Mouse (Mus musculus): ENCODE measurements around the gene Fgfrl1.

Fgfrl1 gene

DNA sequence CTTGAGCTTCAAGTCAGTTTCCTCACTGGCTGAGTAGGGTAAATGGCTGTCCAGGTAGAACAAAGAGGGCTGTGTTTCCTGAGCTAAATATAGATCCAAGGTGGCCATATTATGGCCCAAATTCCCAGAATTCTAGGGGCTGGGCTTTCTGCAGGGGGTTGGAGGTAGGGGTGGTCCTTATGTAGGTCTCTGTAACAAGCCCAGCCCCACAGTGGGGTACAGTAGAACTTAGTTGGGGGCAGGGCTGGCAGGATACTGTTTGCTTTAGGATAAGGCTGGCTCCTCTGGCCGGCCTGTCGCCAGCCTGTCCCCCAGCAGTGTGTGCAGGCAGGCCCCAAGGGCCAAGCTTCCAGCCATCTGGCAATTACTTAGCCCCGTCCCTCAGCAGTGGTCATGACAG is 8.2 kb downstream of the Fgfrl1 start:
- DNase-seq (ENCODE audit: low spot score in 2 of 2): no peak

DNA sequence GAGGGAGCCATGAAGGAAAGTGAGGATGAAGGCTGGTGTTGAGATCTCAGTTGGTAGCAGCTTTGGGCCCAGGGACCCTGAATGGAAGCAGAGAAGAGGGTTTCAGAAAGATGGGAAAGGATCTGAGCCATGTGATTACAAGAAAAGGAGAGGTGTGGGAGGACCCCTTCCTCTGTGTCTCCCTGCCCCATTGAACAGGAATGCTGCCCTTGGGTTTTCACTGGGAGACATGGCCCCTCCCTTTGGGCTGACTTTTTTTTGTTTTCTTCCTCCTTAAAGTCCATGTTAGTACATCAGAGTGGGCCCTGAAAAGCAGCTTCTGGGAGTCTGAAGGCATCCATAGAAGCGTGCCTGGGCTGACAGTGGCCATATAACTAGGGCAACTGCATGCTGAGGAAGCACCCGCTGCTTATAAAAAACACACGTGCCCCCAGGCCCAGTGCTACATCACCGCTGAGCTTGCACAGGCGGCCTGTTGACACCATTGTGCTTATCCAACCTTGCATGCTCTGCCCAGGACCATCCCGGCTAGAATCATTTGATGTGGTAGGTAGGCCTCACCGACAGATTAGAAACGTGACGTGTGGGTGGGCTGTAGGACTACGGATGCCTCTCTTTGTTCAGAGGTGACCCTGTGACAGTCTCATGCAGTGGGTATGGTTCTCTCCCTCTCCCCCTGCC is 9.3 kb downstream of the Fgfrl1 start:
- no peak for DNase-seq (ENCODE audit: low spot score in 2 of 2)

GRCm38 (mm10) chr5:108703754-108704626 is 11.8 kb downstream of the Fgfrl1 start:
- DNase-seq (ENCODE audit: low spot score in 2 of 2): no peak

DNA sequence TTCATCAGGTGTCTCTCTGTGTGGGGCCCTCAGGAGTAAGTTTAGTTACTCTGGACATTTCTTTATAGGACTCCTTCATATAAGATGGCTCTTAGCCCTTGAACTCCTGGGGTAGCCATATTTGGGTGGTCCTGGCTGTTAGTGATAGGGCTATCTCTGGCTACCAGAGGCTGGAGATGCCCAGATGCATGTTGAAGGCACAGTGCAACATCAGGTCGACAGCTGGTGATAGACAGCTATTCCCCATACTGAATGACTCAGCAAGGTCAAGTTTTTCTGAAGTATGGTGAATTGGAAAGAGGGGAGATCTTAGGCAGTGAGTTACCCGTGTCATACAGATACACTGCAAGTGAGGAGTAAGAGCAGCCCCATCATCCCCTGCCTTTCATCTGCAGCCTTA is 15.6 kb downstream of the Fgfrl1 start:
- no peak for DNase-seq (ENCODE audit: low spot score in 2 of 2)

- DNase-seq (ENCODE audit: low spot score in 2 of 2): no peak
These were observed 16.2 kb downstream of the Fgfrl1 start for GRCm38 (mm10) chr5:108708419-108708818.

GRCm38 (mm10) chr5:108708981-108709731 is 17.0 kb downstream of the Fgfrl1 start:
- DNase-seq (ENCODE audit: low spot score in 2 of 2): no peak

- DNase-seq (ENCODE audit: low spot score in 2 of 2): no peak
These were observed 19.8 kb downstream of the Fgfrl1 start for GRCm38 (mm10) chr5:108711968-108712367.

GRCm38 (mm10) chr5:108713096-108713495 is 20.9 kb downstream of the Fgfrl1 start:
- no peak for DNase-seq (ENCODE audit: low spot score in 2 of 2)

GRCm38 (mm10) chr5:108713691-108714090 is 21.5 kb downstream of the Fgfrl1 start:
- DNase-seq (ENCODE audit: low spot score in 2 of 2): no peak

DNA sequence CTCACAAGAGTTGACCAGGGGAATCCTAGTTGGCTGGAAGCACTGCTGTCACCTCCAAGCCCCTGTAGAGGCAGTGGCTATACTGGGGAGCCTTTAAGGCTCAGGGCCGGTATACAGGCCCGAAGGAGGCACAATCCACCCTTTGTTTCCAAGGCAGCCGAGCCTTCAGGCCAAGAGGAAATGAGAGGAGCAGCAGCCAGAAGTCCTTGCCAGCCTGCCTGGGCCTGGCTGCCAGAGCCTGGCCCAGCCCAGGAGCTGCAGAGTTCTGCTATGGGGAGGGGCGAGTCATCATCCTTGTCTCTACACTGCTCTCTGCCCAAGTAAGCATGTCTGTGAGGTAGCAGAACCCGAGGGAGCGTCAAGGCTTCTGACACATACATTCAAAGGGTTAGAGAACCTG is 22.0 kb downstream of the Fgfrl1 start:
- peak in 1 of 2 experiments; percentile 23 for DNase-seq (ENCODE audit: low spot score in 2 of 2)

DNA sequence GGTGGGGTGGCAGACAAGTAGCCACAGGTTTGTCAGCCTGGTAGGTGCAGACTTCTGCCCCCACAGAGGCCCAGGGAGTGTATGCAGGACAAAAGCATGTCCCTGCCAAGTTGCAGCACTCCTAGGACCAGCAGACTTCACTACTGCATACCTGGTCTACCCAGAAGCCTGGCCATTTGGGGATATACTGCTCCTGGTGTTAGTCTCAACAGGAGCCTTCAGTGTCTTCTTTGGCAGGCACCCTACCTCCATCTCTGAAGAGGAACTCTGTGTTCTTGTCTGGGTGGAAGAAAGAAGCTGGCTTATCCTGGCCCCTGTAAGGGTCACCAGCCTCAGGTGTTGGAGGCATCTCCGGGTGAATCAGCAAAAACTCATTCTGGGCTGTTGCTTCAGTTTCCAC is 23.8 kb downstream of the Fgfrl1 start:
- DNase-seq (ENCODE audit: low spot score in 2 of 2): no peak

DNA sequence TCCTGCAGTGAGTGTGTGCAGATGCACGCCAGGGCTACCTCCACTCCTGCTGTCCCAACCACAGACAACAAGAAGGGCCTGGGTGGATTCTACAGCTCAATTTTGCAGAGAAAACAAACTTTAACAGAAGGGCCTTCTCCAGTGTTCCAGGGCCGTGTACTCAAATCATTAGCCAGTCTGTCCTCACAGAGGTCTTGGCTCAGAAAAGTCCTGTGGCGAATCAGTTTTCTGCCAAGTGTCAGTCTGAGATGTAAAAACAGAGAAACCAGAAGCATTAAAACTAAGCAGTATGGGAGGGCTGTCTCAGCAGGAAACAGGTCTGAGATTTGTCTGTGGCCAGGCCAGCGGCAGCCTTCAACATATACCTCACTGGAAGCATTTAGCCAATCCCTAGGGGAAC is 25.9 kb downstream of the Fgfrl1 start:
- no peak for DNase-seq (ENCODE audit: low spot score in 2 of 2)

DNA sequence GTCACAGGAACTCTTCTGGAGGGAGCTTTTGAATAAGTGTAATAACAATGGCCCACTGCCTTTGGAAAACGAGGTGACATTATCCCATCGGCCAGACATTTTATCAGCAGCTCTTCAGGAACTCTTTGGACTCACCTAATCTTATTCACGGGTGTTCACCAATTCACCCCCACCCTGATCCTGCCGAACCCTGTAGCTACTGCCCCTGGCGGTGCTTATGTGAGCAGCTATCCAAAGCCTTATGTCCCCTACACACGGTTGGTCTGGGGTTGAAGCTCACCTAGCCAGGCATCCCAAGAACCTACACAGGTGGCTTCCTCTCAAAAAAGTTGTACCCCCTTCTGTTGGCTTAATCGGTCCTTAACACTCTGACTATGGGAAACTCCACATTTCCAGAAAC is 27.6 kb downstream of the Fgfrl1 start:
- no peak for DNase-seq (ENCODE audit: low spot score in 2 of 2)

DNA sequence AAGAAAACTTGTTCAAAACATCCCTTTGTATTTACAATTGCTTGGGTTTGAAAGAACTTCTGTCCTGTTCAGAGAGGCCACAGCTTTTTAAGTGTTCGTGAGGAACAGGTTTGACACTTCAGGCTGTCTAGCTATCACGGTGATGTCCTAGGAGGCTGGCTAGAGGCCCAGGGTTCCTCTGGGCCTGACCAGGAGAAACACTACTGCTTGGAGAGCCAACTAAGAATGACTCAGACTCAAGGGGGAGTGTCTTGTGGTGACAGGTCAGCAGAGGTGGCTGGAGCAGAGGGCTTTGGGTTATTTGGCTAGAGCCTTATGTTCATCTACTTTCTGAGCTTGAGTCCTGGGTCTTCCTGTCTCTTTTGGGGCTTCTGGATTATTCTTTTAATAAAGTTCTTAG is 31.8 kb downstream of the Fgfrl1 start:
- no peak for DNase-seq (ENCODE audit: low spot score in 2 of 2)

DNA sequence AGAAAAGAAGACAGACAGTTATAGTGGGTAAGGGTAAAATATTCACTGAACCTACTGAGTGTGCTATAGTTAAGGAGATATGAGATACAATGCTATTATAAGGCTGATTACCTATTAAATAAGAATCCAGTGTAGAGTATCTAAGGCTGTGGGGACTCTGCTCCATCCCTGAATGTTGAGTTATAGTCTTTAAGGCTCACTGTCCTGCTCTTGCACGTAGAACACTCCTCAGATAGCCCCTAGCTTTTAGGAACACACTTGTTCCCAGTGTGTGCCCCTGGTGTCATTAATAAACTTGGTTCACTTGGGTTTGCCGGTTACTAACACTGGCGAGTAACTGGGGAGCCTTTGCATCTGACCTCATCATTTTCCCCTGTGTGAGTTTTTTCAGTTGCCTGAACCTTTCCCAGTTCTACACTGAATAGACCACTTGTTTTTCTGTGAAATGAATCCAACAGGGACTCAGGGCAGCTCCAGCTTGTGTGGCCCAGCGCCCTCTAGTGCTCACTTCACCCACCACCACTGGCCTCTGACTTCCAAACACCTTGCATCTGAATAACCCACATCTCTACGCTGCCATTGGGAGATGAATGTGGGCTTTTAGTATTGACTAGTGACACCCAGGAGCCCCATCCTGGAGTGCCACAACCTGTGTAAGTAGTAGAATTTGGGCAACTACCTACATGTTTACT is 34.5 kb downstream of the Fgfrl1 start:
- DNase-seq (ENCODE audit: low spot score in 2 of 2): peak; percentile 78 to 82

DNA sequence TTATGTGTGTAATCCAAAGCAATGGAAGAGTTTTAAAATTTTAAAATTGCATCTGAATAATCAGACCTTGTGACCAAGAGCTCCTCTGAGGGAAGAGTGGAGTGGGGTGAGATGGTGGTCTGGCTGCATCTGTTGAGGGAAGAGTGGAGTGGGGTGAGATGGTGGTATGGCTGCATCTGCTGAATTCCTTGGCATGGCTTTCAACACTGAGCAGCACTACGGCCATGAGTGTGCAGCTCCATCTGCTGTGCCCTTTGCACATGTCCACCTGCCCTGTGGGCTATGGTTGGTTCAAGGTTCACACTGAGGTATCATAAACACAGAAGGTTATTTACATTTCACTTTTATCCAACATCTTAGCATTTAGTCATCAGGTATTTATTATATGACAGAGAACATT is 35.2 kb downstream of the Fgfrl1 start:
- DNase-seq (ENCODE audit: low spot score in 2 of 2): no peak

DNA sequence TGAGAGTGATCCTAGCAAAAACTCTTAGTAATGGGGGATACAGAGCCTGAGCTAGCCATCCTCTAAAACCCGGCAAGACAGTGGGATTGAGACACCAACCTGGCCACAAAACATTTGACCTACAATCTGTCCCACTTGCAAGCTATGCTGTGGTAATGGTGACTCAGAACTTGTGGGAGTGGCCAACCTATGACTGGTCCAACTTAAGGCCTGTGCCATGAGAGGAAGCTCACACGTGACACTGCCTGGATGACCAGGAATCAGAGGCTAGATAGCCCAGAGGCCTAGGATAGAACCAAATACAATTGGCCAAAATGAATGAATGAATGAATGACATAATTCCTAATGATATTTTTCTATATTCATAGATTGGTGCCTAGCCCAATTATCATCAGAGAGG is 49.7 kb downstream of the Fgfrl1 start:
- DNase-seq (ENCODE audit: low spot score in 2 of 2): no peak

DNA sequence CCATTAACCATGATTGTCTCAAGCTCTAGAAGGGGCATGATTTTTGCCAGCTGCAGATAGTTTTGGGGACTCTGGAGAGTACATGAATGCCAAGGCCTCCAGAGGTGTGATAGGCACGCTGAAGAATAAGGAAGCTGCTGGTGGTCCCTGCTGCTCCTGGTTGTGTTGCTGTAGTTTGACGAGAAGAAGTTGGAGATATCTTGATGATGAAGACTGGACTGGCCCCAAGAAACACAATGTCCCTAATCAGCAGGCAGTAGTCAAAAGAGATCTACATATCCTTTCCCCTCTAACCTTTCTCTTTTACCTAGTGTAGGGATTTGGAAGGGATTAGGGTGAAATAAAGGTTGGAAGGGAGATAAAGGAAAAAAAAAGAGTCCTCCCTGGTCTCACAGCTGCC is 50.4 kb downstream of the Fgfrl1 start:
- no peak for DNase-seq (ENCODE audit: low spot score in 2 of 2)

DNA sequence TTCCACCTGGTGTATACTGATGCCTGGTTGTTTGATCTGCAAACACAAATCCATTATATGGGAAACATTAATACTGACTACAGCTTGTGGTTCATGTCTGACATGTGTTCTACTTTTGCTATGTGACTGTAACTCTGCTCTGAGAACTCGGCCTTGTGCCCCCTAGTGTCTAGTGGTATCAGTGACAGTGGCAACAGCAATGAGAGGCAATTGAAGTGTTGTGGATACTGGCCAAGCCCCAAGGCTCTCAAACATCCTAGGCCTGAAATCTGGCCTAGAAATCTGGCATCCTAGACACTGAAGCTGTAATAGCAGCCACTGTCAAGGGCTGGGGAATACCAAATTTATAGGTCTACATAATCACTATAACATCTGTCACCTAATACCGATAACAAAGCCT is 51.7 kb downstream of the Fgfrl1 start:
- DNase-seq (ENCODE audit: low spot score in 2 of 2): no peak

DNA sequence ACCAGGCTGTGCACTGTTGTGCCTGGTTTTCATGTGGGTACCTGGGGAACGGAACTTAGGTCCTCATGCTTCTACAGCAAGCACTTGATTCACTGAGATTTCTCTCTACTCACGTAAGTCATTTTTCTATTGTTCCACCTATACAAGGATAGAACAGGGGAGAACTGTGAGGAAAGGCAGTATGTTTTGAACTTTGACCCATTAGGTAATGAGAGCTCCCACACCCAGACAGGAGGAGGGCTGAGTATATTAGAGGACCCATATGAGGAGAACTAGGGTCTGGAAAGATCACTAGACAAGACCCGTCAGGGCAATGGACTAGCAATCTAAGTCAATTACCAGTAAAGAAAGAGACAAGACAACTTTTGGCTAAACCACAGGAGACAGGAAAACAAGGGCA is 52.4 kb downstream of the Fgfrl1 start:
- DNase-seq (ENCODE audit: low spot score in 2 of 2): no peak

DNA sequence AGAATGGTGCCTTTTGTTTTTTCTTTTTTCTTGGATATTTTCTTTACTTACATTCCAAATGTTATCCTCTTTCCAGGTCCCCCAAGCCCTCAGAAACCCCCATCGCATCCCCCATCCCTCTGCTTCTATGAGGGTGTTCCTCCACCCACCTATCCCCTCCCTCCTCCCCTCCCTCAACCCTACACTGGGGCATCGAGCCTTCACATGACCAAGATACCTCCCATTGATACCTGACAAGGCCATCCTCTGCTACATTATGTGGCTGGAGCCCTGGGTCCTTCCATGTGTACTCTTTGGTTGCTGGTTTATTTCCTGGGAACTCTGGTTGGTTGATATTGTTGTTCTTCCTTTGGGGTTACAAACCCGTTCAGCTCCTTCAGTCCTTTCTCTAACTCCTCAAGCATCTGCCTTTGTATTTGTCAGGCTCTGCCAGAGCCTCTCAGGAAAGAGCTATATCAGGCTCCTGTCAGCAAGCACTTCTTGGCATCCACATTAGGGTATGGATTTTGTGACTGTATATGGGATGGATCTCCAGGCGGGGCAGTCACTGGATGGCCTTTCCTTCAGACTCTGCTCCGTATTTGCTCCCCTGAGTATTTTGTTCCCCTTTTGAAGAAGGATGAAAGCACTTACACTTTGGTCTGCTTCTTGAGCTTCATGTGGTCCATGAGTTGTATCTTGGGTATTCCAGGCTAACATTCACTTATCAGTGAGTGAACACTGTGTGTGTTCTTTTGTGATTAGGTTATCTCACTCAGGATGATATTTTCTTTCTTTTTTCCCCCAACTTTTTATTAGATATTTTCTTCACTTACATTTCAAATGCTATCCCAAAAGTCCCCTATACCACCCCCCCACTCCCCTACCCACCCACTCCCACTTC is 58.4 kb downstream of the Fgfrl1 start:
- DNase-seq (ENCODE audit: low spot score in 2 of 2): no peak
